Mouse (Mus musculus) liver, adult 2 months (tissue): ENCODE measurements around the gene Cacna1c.

ENCODE experiments used
- CTCF ChIP-seq: fragments of 200-500 bp; IDR thresholded peaks from 2 replicates; pipeline ENCODE4 v1.5.1; 2011; ENCODE audit warnings: low read depth, low read length, control low read depth
- POLR2A ChIP-seq: fragments of 200-500 bp; IDR thresholded peaks from 2 replicates; pipeline ENCODE4 v1.6.1; 2011; ENCODE audit warnings: low read length, control low read depth; ENCODE audit not compliant: insufficient read depth; ENCODE audit errors: extremely low read depth

DNA sequence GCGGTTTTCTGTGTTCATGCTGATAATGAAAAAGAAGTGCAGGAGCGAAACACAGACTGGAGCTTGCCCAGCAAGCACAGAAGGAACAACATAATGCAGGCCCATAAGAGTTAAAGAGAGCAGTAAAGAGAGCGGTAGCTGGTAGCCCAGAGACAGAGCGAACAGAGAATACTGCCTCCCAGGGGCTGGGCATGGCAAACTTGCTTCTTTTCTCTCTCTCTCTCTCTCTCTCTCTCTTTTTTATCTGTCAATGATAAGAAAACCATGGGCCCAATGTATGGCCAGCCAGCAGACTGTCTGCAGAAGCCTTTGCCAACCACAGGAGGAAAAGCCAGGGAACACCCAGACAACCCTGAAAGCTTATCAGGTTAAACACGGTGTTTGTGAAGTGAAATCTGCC is 365.4 kb downstream of the Cacna1c start:
- no peak for TF ChIP-seq POLR2A
- no peak for TF ChIP-seq CTCF
